Mouse (Mus musculus) embryonic fibroblast, embryonic 13.5 days (primary cell): ENCODE results near the gene Kiss1r. TPM values are rescaled to one million over a fixed set of nuclear protein-coding genes. Genes with fewer than 3 reads are reported as not detected.

Experiments
- H3K27ac ChIP-seq: 2 replicates; pipeline ENCODE4 v1.5.1; 2012; ENCODE audit warnings: low read length, control low read depth, inconsistent platforms; ENCODE audit not compliant: insufficient read depth
- H3K4me1 ChIP-seq: 2 replicates; pipeline ENCODE4 v1.6.1; 2011; ENCODE audit warnings: low read length; ENCODE audit not compliant: control insufficient read depth, insufficient read depth
- H3K4me3 ChIP-seq: 2 replicates; pipeline ENCODE4 v1.5.1; 2011; ENCODE audit warnings: mild to moderate bottlenecking, control low read depth, low read length; ENCODE audit not compliant: insufficient read depth
- CTCF ChIP-seq: IDR thresholded peaks from 2 replicates; pipeline ENCODE4 v1.5.1; 2011; ENCODE audit warnings: mild to moderate bottlenecking, control low read depth, low read length, moderate library complexity, borderline replicate concordance; ENCODE audit not compliant: insufficient read depth
- POLR2A ChIP-seq: IDR thresholded peaks from 2 replicates; pipeline ENCODE4 v1.6.1; 2011; ENCODE audit warnings: low read depth, mild to moderate bottlenecking, control low read depth, low read length, moderate library complexity
- polyA plus RNA-seq: library from polyadenylated mRNA; stranded (reverse); fragments of >200 nt; gene quantifications from 2 replicates; pipeline ENCODE4 v1.2.4, GENCODE M21; 2011; ENCODE audit warnings: low read depth; ENCODE audit not compliant: missing spikeins, insufficient read length

The Kiss1r gene
- 0.44 TPM in 1 of 2 replicates, not detected in the other for polyA plus RNA-seq

DNA sequence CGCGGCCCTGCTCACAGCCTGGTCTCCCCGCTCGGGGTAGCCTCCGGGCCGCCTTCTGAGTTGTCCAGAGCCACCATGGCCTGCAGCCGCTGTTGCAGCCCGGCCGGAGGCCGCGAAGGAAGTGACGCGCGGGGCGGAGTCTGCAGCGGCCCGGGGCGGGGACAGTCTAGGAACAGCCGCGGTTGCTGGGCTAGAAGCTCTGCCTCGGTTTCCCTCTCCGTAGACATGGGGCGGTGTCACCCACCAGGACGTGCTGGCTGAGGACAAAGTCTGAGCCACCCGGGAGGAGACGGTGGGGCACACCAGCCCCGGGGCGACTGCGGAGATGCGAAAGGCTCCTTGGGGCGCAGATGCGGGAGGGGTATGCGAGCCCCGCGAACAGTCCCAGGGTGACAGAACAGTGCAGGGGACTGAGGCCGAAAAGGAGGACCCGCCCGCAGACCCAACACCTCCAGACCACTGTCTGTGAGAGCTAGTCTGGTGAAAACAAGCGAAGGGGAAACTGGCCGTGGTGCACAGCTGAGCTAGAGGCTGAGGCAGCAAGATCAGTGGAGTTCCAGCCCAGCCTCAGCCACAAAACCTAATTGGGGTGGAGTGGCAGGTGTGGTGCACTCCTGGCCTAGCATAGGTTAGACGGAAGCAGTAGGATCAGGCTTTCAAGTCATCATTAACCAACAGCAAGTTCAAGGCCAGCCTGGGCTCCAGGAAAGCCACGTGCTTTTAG lies at the start of gene Kiss1r:
Gene Kiss1r, plus strand, starts transcription at position 164 of the 724 bp plus-strand sequence.
- H3K4me3 ChIP-seq = peak within 1 kb of the TSS; percentile 80
- no peaks in the 10 kb centered on the region; the same call in 1 of the 2 replicates for H3K4me1 ChIP-seq
- TF ChIP-seq POLR2A (peak; percentile 95), CTCF (no peak)

DNA sequence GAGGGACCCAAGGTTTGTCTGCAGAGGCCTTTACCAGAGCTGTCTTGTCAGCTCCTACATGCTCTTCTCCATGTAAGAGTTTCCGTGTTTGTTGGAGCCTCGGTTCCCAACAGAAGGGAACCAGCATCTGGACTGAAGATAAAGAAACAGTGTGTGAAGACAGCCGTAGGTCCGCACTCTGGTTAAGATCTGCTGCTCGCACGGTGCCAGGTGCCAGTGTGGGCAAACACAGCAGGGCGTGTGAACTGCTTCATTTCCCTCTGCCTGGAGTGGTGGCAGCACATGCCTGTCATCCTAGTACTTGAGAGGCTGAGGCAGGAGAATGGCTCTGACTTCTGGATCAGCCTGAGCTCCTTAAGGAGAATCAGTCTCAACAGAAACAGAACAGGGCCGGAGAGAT lies 44.9 kb upstream of the Kiss1r start:
- no peak for TF ChIP-seq CTCF
- TF ChIP-seq POLR2A = no peak
- Histone ChIP-seq H3K4me1 (no peaks in the 10 kb centered on the region), H3K27ac (no peak overlapping the region), H3K4me3 (no peak overlapping the region)

More for the DNA sequence above, at the start of gene Kiss1r:
- no peak within 1 kb of the TSS for H3K27ac ChIP-seq

DNA sequence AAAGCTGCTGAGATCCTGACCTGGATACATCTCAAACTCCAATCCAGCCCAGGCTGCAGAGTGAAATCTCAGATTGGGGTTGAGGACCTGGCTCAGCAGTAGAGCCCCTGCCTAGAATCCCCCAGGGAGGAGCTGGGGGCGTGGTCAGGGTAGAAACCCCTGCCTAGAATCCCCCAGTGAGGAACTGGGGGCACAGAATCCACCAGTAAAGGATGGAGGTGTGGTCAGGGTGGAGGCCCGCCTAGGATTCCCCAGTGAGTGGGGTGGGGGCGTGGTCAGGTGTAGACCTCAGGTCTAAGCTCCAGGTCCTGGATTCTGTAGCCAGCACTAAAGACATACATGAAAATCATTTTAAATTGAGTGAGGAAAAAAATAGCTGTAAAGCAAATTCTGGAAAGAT lies 43.9 kb upstream of the Kiss1r start:
- TF ChIP-seq POLR2A (no peak), CTCF (no peak)
- Histone ChIP-seq H3K4me1 (no peaks in the 10 kb centered on the region), H3K27ac (no peak overlapping the region), H3K4me3 (no peak overlapping the region)

DNA sequence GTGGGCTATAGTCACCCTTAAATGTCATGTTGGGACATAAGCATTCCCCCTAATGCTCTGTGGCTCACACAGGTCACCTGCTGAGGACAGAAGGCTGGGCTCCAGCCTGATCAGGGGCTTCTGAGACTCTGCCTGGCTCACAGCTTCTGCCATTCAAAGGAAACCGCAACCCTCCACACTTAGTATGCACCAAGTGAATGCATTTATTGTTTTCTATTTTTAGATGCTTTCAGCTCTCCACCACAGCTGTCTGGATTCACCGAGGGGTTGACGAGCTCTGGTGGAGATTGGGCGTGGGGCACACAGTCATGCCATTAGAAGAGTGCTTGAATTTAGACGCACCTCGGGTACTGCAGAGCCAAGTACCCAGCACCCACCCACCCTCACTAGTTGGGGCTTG lies 43.5 kb upstream of the Kiss1r start:
- TF ChIP-seq POLR2A (no peak), CTCF (no peak)
- no peak overlapping the region for H3K27ac ChIP-seq
- H3K4me1 ChIP-seq = no peaks in the 10 kb centered on the region
- H3K4me3 ChIP-seq = no peak overlapping the region

DNA sequence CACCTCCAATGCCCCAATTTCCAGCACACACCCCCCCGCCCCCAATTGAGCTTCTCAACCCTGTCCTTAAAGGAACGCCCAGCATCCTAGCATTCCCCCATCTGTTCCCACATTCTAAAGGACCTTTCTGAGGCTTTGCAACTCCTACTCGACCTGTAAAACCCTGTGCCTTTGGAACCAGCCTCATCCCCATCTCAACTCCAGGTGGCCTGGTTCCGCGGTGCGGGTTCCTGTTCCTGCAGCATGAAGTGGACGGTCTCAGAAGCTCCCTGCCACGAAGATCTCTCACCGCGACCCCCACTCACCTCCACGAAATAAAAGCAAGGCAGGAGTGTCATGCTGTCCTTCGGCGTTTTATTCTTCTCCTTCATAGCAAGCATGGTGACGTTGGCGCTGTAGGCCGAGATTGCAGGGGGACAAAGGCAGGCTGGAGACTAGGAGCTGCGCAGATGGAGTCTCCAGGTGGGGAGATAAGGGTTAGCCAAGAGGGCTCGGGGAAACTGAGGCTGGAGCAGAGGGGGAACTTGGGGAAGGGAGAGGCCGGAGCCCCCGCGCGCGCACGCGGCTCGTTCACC lies 43.0 kb upstream of the Kiss1r start:
- H3K27ac ChIP-seq = no peak overlapping the region
- no peaks in the 10 kb centered on the region for H3K4me1 ChIP-seq
- H3K4me3 ChIP-seq = peak overlapping the region; percentile 36
- TF ChIP-seq POLR2A = no peak
- no peak for TF ChIP-seq CTCF

DNA sequence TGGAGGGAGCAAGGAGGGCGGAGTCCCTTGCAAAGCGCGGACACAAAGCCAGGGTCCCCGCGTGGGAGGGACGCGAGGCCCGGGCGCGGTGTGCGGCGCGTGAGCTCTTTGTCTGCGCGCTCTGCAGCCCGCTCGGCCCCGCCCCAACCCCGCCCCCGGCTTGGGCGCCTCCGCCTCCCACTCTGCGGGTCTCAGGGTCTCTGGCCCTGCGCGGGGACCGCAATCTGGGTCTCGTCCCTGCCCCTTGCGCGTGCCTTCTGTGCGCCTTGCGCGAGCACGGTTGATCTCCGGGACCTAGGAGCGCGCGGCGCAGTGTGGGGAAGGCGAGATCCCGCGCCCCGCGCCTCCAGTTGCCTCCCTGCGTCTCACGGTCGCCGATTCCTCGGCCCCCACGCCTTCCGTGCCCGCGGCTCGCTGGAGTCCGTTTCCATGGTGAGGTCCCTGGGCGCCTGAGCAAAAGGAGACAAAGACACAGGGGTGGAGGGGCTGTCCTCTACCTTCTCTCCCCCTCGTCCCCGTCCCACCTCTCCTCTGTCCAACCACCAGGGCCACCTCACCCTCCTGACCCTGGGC lies 42.4 kb upstream of the Kiss1r start, which contains the start of the genes Prtn3 and Plppr3:
Gene Prtn3, plus strand, starts transcription at position 187 of the 573 bp plus-strand sequence.
Gene Plppr3, minus strand, starts transcription at position 345 of the 573 bp plus-strand sequence.
- no peak within 1 kb of the TSS for H3K27ac ChIP-seq
- TF ChIP-seq CTCF (no peak), POLR2A (no peak)
- peak within 1 kb of the TSS; percentile 36 for H3K4me3 ChIP-seq
- H3K4me1 ChIP-seq = no peaks in the 10 kb centered on the region

DNA sequence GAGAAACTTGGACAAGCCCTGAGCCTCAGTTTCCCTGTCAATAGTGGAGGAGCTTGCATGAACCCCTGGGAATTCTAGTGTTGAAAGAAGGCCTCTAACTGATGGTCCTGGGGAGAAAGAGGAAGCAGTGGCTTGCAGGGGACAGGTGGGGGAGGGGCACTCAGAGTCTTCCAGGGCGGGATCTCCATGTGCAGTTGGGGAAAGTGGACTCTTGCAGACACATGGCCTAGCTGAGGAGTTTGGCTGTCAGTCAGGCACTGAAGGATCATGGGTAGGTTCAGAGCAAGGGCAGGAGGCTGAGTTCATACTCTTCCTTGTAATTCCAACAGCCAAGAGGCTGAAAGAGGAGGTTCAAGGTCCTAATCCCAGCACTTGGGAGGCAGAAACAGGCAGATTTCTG lies 39.6 kb upstream of the Kiss1r start:
- TF ChIP-seq CTCF (no peak), POLR2A (no peak)
- H3K27ac ChIP-seq = no peak overlapping the region
- no peaks in the 10 kb centered on the region for H3K4me1 ChIP-seq
- H3K4me3 ChIP-seq = no peak overlapping the region

DNA sequence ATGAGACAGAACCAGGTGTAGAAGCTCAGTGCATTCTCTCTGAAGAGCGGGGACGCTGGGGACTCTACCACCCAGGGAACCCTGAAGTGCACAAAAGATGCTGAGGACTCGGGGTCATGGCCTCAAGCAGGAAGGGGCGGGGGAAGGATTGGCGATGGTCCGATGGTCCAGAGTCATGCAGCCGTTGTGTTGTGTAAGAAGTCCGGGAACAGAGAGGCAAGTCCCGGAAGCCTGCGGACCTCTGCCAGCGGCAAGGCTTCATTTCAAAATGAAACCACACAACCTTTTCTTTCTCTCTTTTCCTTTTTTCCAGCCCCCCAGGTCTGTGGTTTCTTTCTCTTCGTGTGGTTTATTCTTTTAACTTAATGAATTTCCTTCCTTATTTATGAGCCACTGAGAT lies 39.0 kb upstream of the Kiss1r start:
- TF ChIP-seq CTCF (no peak), POLR2A (no peak)
- Histone ChIP-seq H3K4me1 (no peaks in the 10 kb centered on the region), H3K4me3 (no peak overlapping the region), H3K27ac (no peak overlapping the region)

DNA sequence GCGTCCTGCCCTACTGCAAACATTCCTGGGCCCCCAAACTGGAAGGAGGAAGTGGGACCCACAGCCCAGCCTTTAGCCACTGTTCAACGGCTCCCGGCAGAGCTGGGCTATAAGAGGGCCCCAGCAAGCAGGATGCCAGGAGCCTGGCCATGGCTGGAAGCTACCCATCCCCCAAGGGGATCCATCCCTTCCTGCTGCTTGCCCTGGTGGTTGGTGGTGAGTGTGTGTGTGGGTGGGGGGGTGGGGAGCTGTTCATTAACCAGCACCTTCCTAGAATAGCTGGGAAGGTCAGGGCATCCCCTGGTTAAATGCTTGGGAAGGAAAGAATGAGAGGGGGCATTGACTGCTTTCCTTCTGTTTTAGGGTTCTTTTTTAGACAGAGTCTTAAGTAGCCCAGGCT lies 37.2 kb upstream of the Kiss1r start:
- TF ChIP-seq POLR2A = no peak

DNA sequence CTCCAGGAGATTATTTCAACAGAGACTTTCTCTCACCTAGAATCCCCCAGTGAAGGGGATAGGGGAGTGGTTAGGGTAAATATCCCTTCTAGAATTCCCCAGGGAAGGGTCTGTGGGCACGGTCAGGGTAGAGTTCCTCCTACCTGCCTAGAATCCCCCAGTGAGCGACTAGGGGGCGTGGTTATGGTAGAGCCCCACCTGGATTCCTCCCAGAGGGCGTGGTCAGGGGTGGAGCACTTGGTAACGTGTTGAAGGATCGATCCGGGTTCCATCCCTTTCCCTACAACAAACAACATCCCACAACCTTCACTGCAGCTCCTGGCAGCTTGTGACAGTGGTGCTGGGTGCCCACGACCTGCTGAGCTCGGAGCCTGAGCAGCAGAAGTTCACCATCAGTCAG lies 36.0 kb upstream of the Kiss1r start:
- TF ChIP-seq CTCF (no peak), POLR2A (no peak)
- Histone ChIP-seq H3K4me3 (no peak overlapping the region), H3K4me1 (no peaks in the 10 kb centered on the region), H3K27ac (no peak overlapping the region)

More for the DNA sequence above, 37.2 kb upstream of the Kiss1r start:
- H3K4me1 ChIP-seq = no peaks in the 10 kb centered on the region
- no peak overlapping the region for H3K4me3 ChIP-seq
- no peak overlapping the region for H3K27ac ChIP-seq
